Mouse (Mus musculus) heart, postnatal 14 days (tissue): ENCODE data around the gene Rps15. TPM values are rescaled to one million over a fixed set of nuclear protein-coding genes. Genes with fewer than 3 reads are reported as not detected.

Experiments used
- DNase-seq, 2 experiments: peaks; one replicate each; pipeline ENCODE4 v3.0.0; 2021 to 2022
- intact Hi-C: fragments of 180-260 bp; cut with DNase I; formaldehyde crosslinking; loops from one replicate; pipeline ENCODE4 v1.15.1; 2025
- total RNA-seq, 2 experiments: library from RNA; stranded (reverse); gene quantifications; 2 replicates each; pipeline ENCODE4 v1.2.3; 2021

Rps15 gene
- total RNA-seq, 2 experiments from 2014 or later, result 652 to 716 TPM

- DNase-seq, result no peak
- intact Hi-C loops, result no loop called here
Measured at GRCm38 (mm10) chr10:80304862-80305261, 12.6 kb downstream of the Rps15 start.

GRCm38 (mm10) chr10:80311560-80311959 lies 19.3 kb downstream of the Rps15 start:
- intact Hi-C loops, result no loop called here
- no peak for DNase-seq

- intact Hi-C loops, result no loop called here
- DNase-seq, result no peak
Measured at GRCm38 (mm10) chr10:80312586-80313504, 20.6 kb downstream of the Rps15 start.

GRCm38 (mm10) chr10:80313627-80314201 lies 21.5 kb downstream of the Rps15 start:
- intact Hi-C loops, result no loop called here
- DNase-seq, result no peak

GRCm38 (mm10) chr10:80314494-80315001 lies 22.3 kb downstream of the Rps15 start:
- intact Hi-C loops, result no loop called here
- no peak for DNase-seq

GRCm38 (mm10) chr10:80315315-80315714 lies 23.1 kb downstream of the Rps15 start:
- DNase-seq, result no peak
- intact Hi-C loops, result no loop called here

GRCm38 (mm10) chr10:80316359-80316781 lies 24.1 kb downstream of the Rps15 start:
- intact Hi-C loops, result no loop called here
- peak in 1 of 2 experiments; percentile 48 for DNase-seq

- intact Hi-C loops, result no loop called here
- no peak for DNase-seq
Measured at GRCm38 (mm10) chr10:80317011-80317410, 24.8 kb downstream of the Rps15 start.

GRCm38 (mm10) chr10:80320340-80320760 lies 28.1 kb downstream of the Rps15 start, which contains the start of gene 2310011J03Rik:
TSS of gene 2310011J03Rik (minus strand) at chr10:80320537.
- intact Hi-C loops, result no loop called here

GRCm38 (mm10) chr10:80321014-80321669 lies 28.9 kb downstream of the Rps15 start:
- intact Hi-C loops, result no loop called here
- DNase-seq, result no peak

More at GRCm38 (mm10) chr10:80320340-80320760, 28.1 kb downstream of the Rps15 start, which contains the start of gene 2310011J03Rik:
- DNase-seq, result peak; percentile 89 to 94

- intact Hi-C loops, result no loop called here
- DNase-seq, result no peak
Measured at GRCm38 (mm10) chr10:80321670-80322581, 29.7 kb downstream of the Rps15 start.

- intact Hi-C loops, result no loop called here
- DNase-seq, result peak in 1 of 2 experiments; percentile 48
Measured at GRCm38 (mm10) chr10:80322811-80323211, 30.6 kb downstream of the Rps15 start.

GRCm38 (mm10) chr10:80323261-80324119 lies 31.2 kb downstream of the Rps15 start:
- DNase-seq, result peak; percentile 68 to 80
- intact Hi-C loops, result no loop called here

- no peak for DNase-seq
- intact Hi-C loops, result no loop called here
Measured at GRCm38 (mm10) chr10:80324120-80325037, 32.1 kb downstream of the Rps15 start.

- DNase-seq, result no peak
- intact Hi-C loops, result no loop called here
Measured at GRCm38 (mm10) chr10:80325045-80325444, 32.8 kb downstream of the Rps15 start.

GRCm38 (mm10) chr10:80329273-80330081 lies 37.2 kb downstream of the Rps15 start, which contains the start of the genes Pcsk4 and Reep6:
TSS of gene Pcsk4 (minus strand) at chr10:80329498.
TSS of gene Reep6 (plus strand) at chr10:80329953.
- intact Hi-C loops, result no loop called here
- DNase-seq, result peak; percentile 91 to 93

GRCm38 (mm10) chr10:80330084-80330483 lies 37.8 kb downstream of the Rps15 start:
- no peak for DNase-seq

More at GRCm38 (mm10) chr10:80330084-80330483, 37.8 kb downstream of the Rps15 start:
- intact Hi-C loops, result no loop called here
